Mouse (Mus musculus) gastrocnemius, postnatal 36 days (tissue): ENCODE data around the gene St6gal1. TPM values are rescaled to one million over a fixed set of nuclear protein-coding genes. Genes with fewer than 3 reads are reported as not detected.

Source experiments
- DNase-seq, 2 experiments: peaks; one replicate each; pipeline ENCODE4 v3.0.0; 2022
- intact Hi-C: fragments of 180-260 bp; cut with DNase I; formaldehyde crosslinking; loops from one replicate; pipeline ENCODE4 v1.15.1; 2025
- total RNA-seq, 2 experiments: library from RNA; stranded (reverse); gene quantifications; 2 replicates each; pipeline ENCODE4 v1.2.3; 2021

The St6gal1 gene
- total RNA-seq, 2 experiments from 2014 or later = 2.4 to 3.2 TPM

DNA sequence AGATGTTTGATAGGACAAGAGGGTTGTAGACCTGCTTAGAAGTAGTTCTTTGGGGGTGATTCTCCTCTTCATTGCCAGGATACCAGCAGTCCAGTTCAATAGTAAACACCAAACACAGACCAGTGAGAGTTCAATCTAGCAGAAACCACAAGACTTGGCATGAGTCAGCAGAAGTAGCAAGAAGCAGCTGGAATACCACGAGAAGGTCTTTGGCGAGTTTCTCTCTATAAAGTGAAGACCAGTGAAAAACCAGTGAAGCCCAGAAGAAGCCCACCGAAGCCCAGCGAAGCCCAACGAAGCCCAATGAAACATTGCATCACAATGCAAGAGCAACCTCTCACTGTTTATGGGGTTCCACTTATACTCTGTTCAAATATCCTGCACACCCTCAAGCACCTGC lies 173.4 kb downstream of the St6gal1 start:
- intact Hi-C loops = no loop called here

DNA sequence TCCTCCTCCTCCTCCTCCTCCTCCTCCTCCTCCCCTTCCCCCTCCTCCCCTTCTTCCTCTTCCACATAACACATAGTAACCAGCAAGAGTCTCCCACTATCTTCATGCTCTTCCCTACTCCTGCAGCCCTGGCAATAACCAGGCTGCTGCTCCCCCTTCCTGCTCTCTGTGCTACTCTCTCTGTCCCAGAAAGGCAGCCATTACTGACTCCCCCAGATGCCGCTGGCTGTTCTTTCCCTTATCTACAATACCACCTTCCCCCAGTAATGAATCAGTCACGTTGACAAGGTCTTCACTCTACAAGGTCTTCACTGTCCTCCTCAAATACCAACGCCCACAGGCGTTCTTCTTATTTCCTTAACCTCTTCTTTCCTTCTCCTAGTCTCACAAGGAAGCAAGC lies 176.9 kb downstream of the St6gal1 start:
- no peak for DNase-seq
- intact Hi-C loops = loop anchor here (5.0 kb wide), 1 partner anchor 249 kb away; no protein-coding TSS in a partner anchor

More for the DNA sequence above, 173.4 kb downstream of the St6gal1 start:
- DNase-seq = no peak

DNA sequence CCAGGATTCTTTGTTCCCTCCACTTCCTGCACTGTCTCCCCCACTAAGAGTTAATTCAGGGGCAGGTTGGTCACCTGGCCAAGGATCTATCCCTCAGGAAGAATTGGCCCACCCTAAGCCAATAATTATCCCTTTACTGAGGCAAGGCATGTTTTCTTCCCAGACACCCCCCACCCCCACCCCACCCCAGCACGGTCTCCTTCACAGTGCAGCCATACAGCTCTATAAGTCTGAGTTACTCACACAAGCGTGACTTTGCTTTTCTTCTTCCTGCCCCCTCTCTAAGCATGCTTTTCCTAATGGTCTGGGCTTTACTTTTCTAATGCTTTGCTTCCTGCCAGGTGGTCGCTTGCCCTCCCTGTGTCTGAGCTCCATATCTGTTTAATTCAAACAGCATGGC lies 177.4 kb downstream of the St6gal1 start:
- intact Hi-C loops = loop anchor here (5.0 kb wide), 1 partner anchor 250 kb away; no protein-coding TSS in a partner anchor
- no peak for DNase-seq

DNA sequence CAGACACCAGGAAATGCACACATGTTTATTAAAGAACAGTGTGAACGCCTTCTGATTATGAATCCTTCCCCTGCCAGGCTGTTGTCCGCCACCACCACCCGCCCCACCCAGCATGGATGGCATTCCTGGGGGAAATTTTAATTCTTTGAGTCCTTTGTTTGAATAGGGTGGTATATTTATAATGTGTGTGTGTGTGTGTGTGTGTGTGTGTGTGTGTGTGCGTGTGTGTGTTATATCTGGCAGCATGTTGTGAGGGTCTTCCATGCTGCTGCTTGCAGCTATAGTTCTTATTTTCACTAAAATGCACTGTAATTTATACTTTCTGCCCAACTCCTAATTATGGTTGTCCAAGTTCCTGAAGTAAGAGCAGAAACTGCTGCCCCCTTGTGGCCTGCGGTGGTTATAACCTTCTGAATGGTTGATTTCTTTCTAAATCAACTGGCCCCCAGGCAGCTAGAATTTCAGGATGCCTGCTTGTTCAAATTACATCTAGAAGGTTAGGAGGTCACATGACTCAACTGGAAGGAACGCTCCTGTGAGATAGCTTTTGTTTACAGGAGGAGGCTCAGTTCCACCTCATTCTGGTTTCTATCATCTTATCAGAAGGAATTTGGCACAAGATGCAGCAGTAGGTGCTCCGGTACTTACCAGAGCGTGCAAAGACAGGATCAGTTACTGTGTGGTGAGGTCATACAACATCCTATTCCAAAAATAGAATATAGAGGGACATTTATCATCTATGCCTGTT lies 178.6 kb downstream of the St6gal1 start:
- intact Hi-C loops = loop anchor here (5.0 kb wide), 1 partner anchor 251 kb away; no protein-coding TSS in a partner anchor
- peak; percentile 55 to 63 for DNase-seq

Other genes starting within 250 kb of the St6gal1 start
- under 1 TPM in 1 of 2 experiments, not detected in 1; 0.54 TPM for gene Kng2, start 195.3 kb upstream of the St6gal1 start, total RNA-seq
- gene Kng1, start 166.9 kb upstream of the St6gal1 start, total RNA-seq = under 1 TPM in 1 of 2 experiments, not detected in 1; 0.43 TPM
- gene Eif4a2, start 117.3 kb upstream of the St6gal1 start, total RNA-seq = 100 to 1,000 TPM; 380 to 417 TPM
- 1 to 10 TPM; 5.8 to 7.1 TPM for gene Rfc4, start 97.0 kb upstream of the St6gal1 start, total RNA-seq
- 10 to 100 TPM in 1 of 2 experiments, 1 to 10 TPM in 1; 5.6 to 13.1 TPM for gene Adipoq, start 78.2 kb upstream of the St6gal1 start, total RNA-seq
- gene Rtp1, start 204.4 kb downstream of the St6gal1 start, total RNA-seq = not detected